Mouse (Mus musculus) cerebellum, postnatal 25 days (tissue): ENCODE measurements around the gene Zbtb16.
A peak's percentile ranks its signal among the peaks of the same experiment; 100 is the strongest.

Source experiments
- DNase-seq, 2 experiments: peaks; one replicate each; pipeline ENCODE4 v3.0.0; 2021; ENCODE audit warnings: mixed read lengths in 2 of 2

Gene Zbtb16

GRCm38 (mm10) chr9:48638176-48638803, 197.7 kb downstream of the Zbtb16 start:
- peak in 1 of 2 experiments; percentile 0 for DNase-seq

- DNase-seq, result peak in 1 of 2 experiments; percentile 1
Measured at GRCm38 (mm10) chr9:48637161-48637560, 198.9 kb downstream of the Zbtb16 start.

GRCm38 (mm10) chr9:48635576-48636350, 200.3 kb downstream of the Zbtb16 start:
- no peak for DNase-seq

- DNase-seq, result no peak
Measured at GRCm38 (mm10) chr9:48633147-48633546, 202.9 kb downstream of the Zbtb16 start.

GRCm38 (mm10) chr9:48619268-48619667, 216.8 kb downstream of the Zbtb16 start:
- no peak for DNase-seq

GRCm38 (mm10) chr9:48618589-48618988, 217.4 kb downstream of the Zbtb16 start:
- peak; percentile 65 to 78 for DNase-seq

- peak; percentile 25 to 39 for DNase-seq
Measured at GRCm38 (mm10) chr9:48618111-48618510, 217.9 kb downstream of the Zbtb16 start.

GRCm38 (mm10) chr9:48617511-48618010, 218.5 kb downstream of the Zbtb16 start:
- DNase-seq, result no peak

- no peak for DNase-seq
Measured at GRCm38 (mm10) chr9:48613221-48613620, 222.8 kb downstream of the Zbtb16 start.

GRCm38 (mm10) chr9:48612542-48612941, 223.5 kb downstream of the Zbtb16 start:
- DNase-seq, result no peak

GRCm38 (mm10) chr9:48611032-48611431, 225.0 kb downstream of the Zbtb16 start:
- no peak for DNase-seq

GRCm38 (mm10) chr9:48609734-48610133, 226.3 kb downstream of the Zbtb16 start:
- DNase-seq, result no peak

- no peak for DNase-seq
Measured at GRCm38 (mm10) chr9:48607417-48607816, 228.6 kb downstream of the Zbtb16 start.

GRCm38 (mm10) chr9:48606171-48606570, 229.9 kb downstream of the Zbtb16 start:
- DNase-seq, result no peak

- DNase-seq, result no peak
Measured at GRCm38 (mm10) chr9:48605697-48606096, 230.3 kb downstream of the Zbtb16 start.

GRCm38 (mm10) chr9:48604939-48605598, 231.0 kb downstream of the Zbtb16 start, which contains the start of gene Nnmt:
TSS of gene Nnmt (minus strand) at chr9:48605153.
- no peak for DNase-seq
